Mouse (Mus musculus): ENCODE data around the gene D430041D05Rik. TPM values are rescaled to one million over a fixed set of nuclear protein-coding genes. Genes with fewer than 3 reads are reported as not detected.

Gene D430041D05Rik
- polyA plus RNA-seq, 1 experiment from 2014 or later = 3.6 TPM

GRCm38 (mm10) chr2:104179636-104180035 is 231.2 kb downstream of the D430041D05Rik start:
- H3K27me3 ChIP-seq (ENCODE audit: control insufficient read depth, insufficient read depth, low read length) = no peaks in the 10 kb centered on the region
- H3K9me3 ChIP-seq (ENCODE audit: control insufficient read depth, low read length) = no peaks in the 10 kb centered on the region
- H3K9ac ChIP-seq (ENCODE audit: low read length) = no peak overlapping the region
- no peak overlapping the region for H3K4me2 ChIP-seq (ENCODE audit: low read depth)
- H3K27ac ChIP-seq (ENCODE audit: low read depth, low read length) = no peak overlapping the region
- WGBS = 90% methylated on average over 8 of the region's 8 CpGs
- no peaks in the 10 kb centered on the region for H3K4me1 ChIP-seq (ENCODE audit: control insufficient read depth, insufficient read depth, low read length)
- no peak for ATAC-seq (ENCODE audit: insufficient read depth, low FRiP score, low TSS enrichment)
- H3K36me3 ChIP-seq (ENCODE audit: control insufficient read depth, insufficient read depth, low read length) = no peaks in the 10 kb centered on the region
- no peak overlapping the region for H3K4me3 ChIP-seq (ENCODE audit: low read depth, low read length)
- DNase-seq (ENCODE audit: low spot score) = no peak

GRCm38 (mm10) chr2:104178251-104178650 is 232.6 kb downstream of the D430041D05Rik start:
- 90% methylated on average over 4 of the region's 4 CpGs for WGBS
- Histone ChIP-seq H3K4me3 (ENCODE audit: low read depth, low read length) (no peak overlapping the region), H3K36me3 (ENCODE audit: control insufficient read depth, insufficient read depth, low read length) (no peaks in the 10 kb centered on the region), H3K9ac (ENCODE audit: low read length) (no peak overlapping the region), H3K4me1 (ENCODE audit: control insufficient read depth, insufficient read depth, low read length) (no peaks in the 10 kb centered on the region), H3K27ac (ENCODE audit: low read depth, low read length) (no peak overlapping the region), H3K27me3 (ENCODE audit: control insufficient read depth, insufficient read depth, low read length) (no peaks in the 10 kb centered on the region), H3K9me3 (ENCODE audit: control insufficient read depth, low read length) (no peaks in the 10 kb centered on the region), H3K4me2 (ENCODE audit: low read depth) (no peak overlapping the region)
- no peak for DNase-seq (ENCODE audit: low spot score)
- no peak for ATAC-seq (ENCODE audit: insufficient read depth, low FRiP score, low TSS enrichment)

GRCm38 (mm10) chr2:104176979-104177704 is 233.7 kb downstream of the D430041D05Rik start:
- Histone ChIP-seq H3K9ac (ENCODE audit: low read length) (no peak overlapping the region), H3K27me3 (ENCODE audit: control insufficient read depth, insufficient read depth, low read length) (no peaks in the 10 kb centered on the region), H3K4me2 (ENCODE audit: low read depth) (no peak overlapping the region), H3K9me3 (ENCODE audit: control insufficient read depth, low read length) (no peaks in the 10 kb centered on the region), H3K36me3 (ENCODE audit: control insufficient read depth, insufficient read depth, low read length) (no peaks in the 10 kb centered on the region), H3K4me3 (ENCODE audit: low read depth, low read length) (no peak overlapping the region), H3K4me1 (ENCODE audit: control insufficient read depth, insufficient read depth, low read length) (no peaks in the 10 kb centered on the region), H3K27ac (ENCODE audit: low read depth, low read length) (peak overlapping the region; percentile 49; the same call in 1 of the 2 replicates)
- ATAC-seq (ENCODE audit: insufficient read depth, low FRiP score, low TSS enrichment) (no peak), DNase-seq (ENCODE audit: low spot score) (peak; percentile 27)
- WGBS = 55% methylated on average over 13 of the region's 13 CpGs

- Histone ChIP-seq H3K4me1 (ENCODE audit: control insufficient read depth, insufficient read depth, low read length) (no peaks in the 10 kb centered on the region), H3K36me3 (ENCODE audit: control insufficient read depth, insufficient read depth, low read length) (no peaks in the 10 kb centered on the region), H3K4me2 (ENCODE audit: low read depth) (no peak overlapping the region), H3K27me3 (ENCODE audit: control insufficient read depth, insufficient read depth, low read length) (no peaks in the 10 kb centered on the region), H3K27ac (ENCODE audit: low read depth, low read length) (peak overlapping the region; percentile 49; the same call in 1 of the 2 replicates), H3K4me3 (ENCODE audit: low read depth, low read length) (no peak overlapping the region), H3K9ac (ENCODE audit: low read length) (no peak overlapping the region), H3K9me3 (ENCODE audit: control insufficient read depth, low read length) (no peaks in the 10 kb centered on the region)
- 70% methylated on average over 17 of the region's 17 CpGs for WGBS
- DNase-seq (ENCODE audit: low spot score) (no peak), ATAC-seq (ENCODE audit: insufficient read depth, low FRiP score, low TSS enrichment) (no peak)
These were observed 234.4 kb downstream of the D430041D05Rik start for GRCm38 (mm10) chr2:104176166-104176978.

- DNase-seq (ENCODE audit: low spot score) = no peak
- H3K27me3 ChIP-seq (ENCODE audit: control insufficient read depth, insufficient read depth, low read length) = no peaks in the 10 kb centered on the region
- no peak overlapping the region for H3K4me2 ChIP-seq (ENCODE audit: low read depth)
- ATAC-seq (ENCODE audit: insufficient read depth, low FRiP score, low TSS enrichment) = no peak
- no peak overlapping the region for H3K27ac ChIP-seq (ENCODE audit: low read depth, low read length)
- no peaks in the 10 kb centered on the region for H3K9me3 ChIP-seq (ENCODE audit: control insufficient read depth, low read length)
- H3K36me3 ChIP-seq (ENCODE audit: control insufficient read depth, insufficient read depth, low read length) = no peaks in the 10 kb centered on the region
- no peak overlapping the region for H3K9ac ChIP-seq (ENCODE audit: low read length)
- H3K4me1 ChIP-seq (ENCODE audit: control insufficient read depth, insufficient read depth, low read length) = no peaks in the 10 kb centered on the region
- no peak overlapping the region for H3K4me3 ChIP-seq (ENCODE audit: low read depth, low read length)
- 86% methylated on average over 9 of the region's 9 CpGs for WGBS
These were observed 235.2 kb downstream of the D430041D05Rik start for GRCm38 (mm10) chr2:104175476-104176165.

GRCm38 (mm10) chr2:104173431-104173830 is 237.4 kb downstream of the D430041D05Rik start:
- H3K4me1 ChIP-seq (ENCODE audit: control insufficient read depth, insufficient read depth, low read length) = no peaks in the 10 kb centered on the region
- H3K4me3 ChIP-seq (ENCODE audit: low read depth, low read length) = no peak overlapping the region
- WGBS = 95% methylated on average over 3 of the region's 3 CpGs

GRCm38 (mm10) chr2:104172695-104173348 is 238.0 kb downstream of the D430041D05Rik start:
- Histone ChIP-seq H3K4me3 (ENCODE audit: low read depth, low read length) (no peak overlapping the region), H3K36me3 (ENCODE audit: control insufficient read depth, insufficient read depth, low read length) (no peaks in the 10 kb centered on the region), H3K4me1 (ENCODE audit: control insufficient read depth, insufficient read depth, low read length) (no peaks in the 10 kb centered on the region), H3K9me3 (ENCODE audit: control insufficient read depth, low read length) (no peaks in the 10 kb centered on the region), H3K27me3 (ENCODE audit: control insufficient read depth, insufficient read depth, low read length) (no peaks in the 10 kb centered on the region), H3K4me2 (ENCODE audit: low read depth) (no peak overlapping the region), H3K9ac (ENCODE audit: low read length) (no peak overlapping the region), H3K27ac (ENCODE audit: low read depth, low read length) (no peak overlapping the region)
- ATAC-seq (ENCODE audit: insufficient read depth, low FRiP score, low TSS enrichment) (no peak), DNase-seq (ENCODE audit: low spot score) (no peak)
- 69% methylated on average over 11 of the region's 11 CpGs for WGBS

More at GRCm38 (mm10) chr2:104173431-104173830, 237.4 kb downstream of the D430041D05Rik start:
- H3K9ac ChIP-seq (ENCODE audit: low read length) = no peak overlapping the region
- H3K9me3 ChIP-seq (ENCODE audit: control insufficient read depth, low read length) = no peaks in the 10 kb centered on the region
- DNase-seq (ENCODE audit: low spot score) = no peak
- H3K4me2 ChIP-seq (ENCODE audit: low read depth) = no peak overlapping the region
- no peaks in the 10 kb centered on the region for H3K36me3 ChIP-seq (ENCODE audit: control insufficient read depth, insufficient read depth, low read length)
- H3K27me3 ChIP-seq (ENCODE audit: control insufficient read depth, insufficient read depth, low read length) = no peaks in the 10 kb centered on the region
- no peak for ATAC-seq (ENCODE audit: insufficient read depth, low FRiP score, low TSS enrichment)
- no peak overlapping the region for H3K27ac ChIP-seq (ENCODE audit: low read depth, low read length)

GRCm38 (mm10) chr2:104168186-104168896 is 242.5 kb downstream of the D430041D05Rik start:
- Histone ChIP-seq H3K4me2 (ENCODE audit: low read depth) (no peak overlapping the region), H3K9ac (ENCODE audit: low read length) (no peak overlapping the region), H3K9me3 (ENCODE audit: control insufficient read depth, low read length) (no peaks in the 10 kb centered on the region), H3K4me1 (ENCODE audit: control insufficient read depth, insufficient read depth, low read length) (no peaks in the 10 kb centered on the region), H3K4me3 (ENCODE audit: low read depth, low read length) (no peak overlapping the region), H3K27me3 (ENCODE audit: control insufficient read depth, insufficient read depth, low read length) (no peaks in the 10 kb centered on the region), H3K27ac (ENCODE audit: low read depth, low read length) (no peak overlapping the region), H3K36me3 (ENCODE audit: control insufficient read depth, insufficient read depth, low read length) (no peaks in the 10 kb centered on the region)
- ATAC-seq (ENCODE audit: insufficient read depth, low FRiP score, low TSS enrichment) = no peak
- 76% methylated on average over 17 of the region's 17 CpGs for WGBS
- DNase-seq (ENCODE audit: low spot score) = no peak
